Mouse (Mus musculus) megakaryocyte, embryonic 14.5 days (primary cell): ENCODE measurements around the gene Bnipl.

Experiments
- FLI1 ChIP-seq: IDR thresholded peaks from 2 replicates; pipeline ENCODE4 v1.6.1; 2012; ENCODE audit warnings: low read length, inconsistent platforms, mixed read lengths
- GATA1 ChIP-seq: IDR thresholded peaks from 3 replicates; pipeline ENCODE4 v1.6.1; 2012; ENCODE audit warnings: mixed read lengths, low read length, inconsistent platforms, borderline replicate concordance

GRCm38 (mm10) chr3:95284501-95285281 lies 33.7 kb upstream of the Bnipl start:
- TF ChIP-seq GATA1, result no peak
- TF ChIP-seq FLI1, result no peak
